Mouse (Mus musculus): ENCODE results near the gene Gpr63. TPM values are rescaled to one million over a fixed set of nuclear protein-coding genes. Genes with fewer than 3 reads are reported as not detected.
"Not testable (repeated sequence)": the region's sequence is repeated elsewhere in the genome, so short reads cannot be mapped to it uniquely, and the experiment has no call there.

The Gpr63 gene
- total RNA-seq, 2 experiments from 2014 or later, result 1.7 to 3.8 TPM

- no peak for DNase-seq
- intact Hi-C loops (cut with DNase I), result loop anchor here (10.0 kb wide), 1 partner anchor 132 kb away; no protein-coding TSS in a partner anchor
These were observed 71.1 kb downstream of the Gpr63 start for GRCm38 (mm10) chr4:25037260-25037659.

- DNase-seq; intact Hi-C loops (cut with DNase I): not testable (repeated sequence)
These were observed 89.3 kb downstream of the Gpr63 start for GRCm38 (mm10) chr4:25055541-25055940.

Other genes with a start within 250 kb of the Gpr63 start
- 1 to 10 TPM; 1.0 to 1.2 TPM for gene Klhl32, start 115.3 kb upstream of the Gpr63 start, total RNA-seq (2021)
- 10 to 100 TPM; 62.4 to 71.9 TPM for gene Ndufaf4, start 68.3 kb upstream of the Gpr63 start, total RNA-seq (2021)